Mouse (Mus musculus) myocyte (in vitro differentiated cells): ENCODE measurements around the gene Lman2. TPM values are rescaled to one million over a fixed set of nuclear protein-coding genes. Genes with fewer than 3 reads are reported as not detected.

Experiments
- H3K27me3 ChIP-seq: one replicate; pipeline ENCODE4 v1.6.1; 2011; ENCODE audit not compliant: control insufficient read depth, insufficient read depth, insufficient read length
- H3K36me3 ChIP-seq: one replicate; pipeline ENCODE4 v1.6.1; 2011; ENCODE audit not compliant: control insufficient read depth, insufficient read depth
- H3K4me2 ChIP-seq: one replicate; pipeline ENCODE4 v1.6.1; 2011; ENCODE audit warnings: low read depth, control low read depth
- H3K4me3 ChIP-seq: one replicate; pipeline ENCODE4 v1.5.1; 2011; ENCODE audit warnings: mild to moderate bottlenecking, control low read depth, moderate library complexity
- H3K79me2 ChIP-seq: one replicate; pipeline ENCODE4 v1.6.1; 2011; ENCODE audit not compliant: control insufficient read depth, insufficient read depth
- H3ac ChIP-seq: one replicate; pipeline ENCODE4 v1.6.1; 2011; ENCODE audit not compliant: control insufficient read depth, insufficient read length
- CEBPB ChIP-seq: IDR thresholded peaks from 2 replicates; pipeline ENCODE4 v1.6.1; 2011; ENCODE audit warnings: mild to moderate bottlenecking, moderate library complexity; ENCODE audit not compliant: poor library complexity, insufficient read depth, severe bottlenecking
- E2F4 ChIP-seq: IDR thresholded peaks from one replicate; pipeline ENCODE4 v1.6.1; 2011; ENCODE audit warnings: mild to moderate bottlenecking, control low read depth, moderate library complexity; ENCODE audit not compliant: insufficient read depth
- MAX ChIP-seq: IDR thresholded peaks from one replicate; pipeline ENCODE4 v1.6.1; 2011; ENCODE audit warnings: low read depth, mild to moderate bottlenecking, control low read depth
- MYOD1 ChIP-seq, 3 experiments: IDR thresholded peaks; one replicate each; pipeline ENCODE4 v1.6.1; 2011; ENCODE audit warnings: control low read depth in 2 of 3, low read depth in 2 of 3, mild to moderate bottlenecking in 2 of 3, moderate library complexity in 1 of 3; ENCODE audit not compliant: insufficient read length in 2 of 3, control insufficient read depth in 1 of 3
- MYOG ChIP-seq, 3 experiments: IDR thresholded peaks; one replicate each; pipeline ENCODE4 v1.6.1; 2011; ENCODE audit warnings: control low read depth in 2 of 3, low read depth in 2 of 3, mild to moderate bottlenecking in 2 of 3; ENCODE audit not compliant: insufficient read length in 2 of 3, control insufficient read depth in 1 of 3, insufficient read depth in 1 of 3
- POLR2A ChIP-seq: IDR thresholded peaks from one replicate; pipeline ENCODE4 v1.6.1; 2011; ENCODE audit warnings: low read depth, mild to moderate bottlenecking, control low read depth, moderate library complexity; ENCODE audit not compliant: insufficient read length
- POLR2AphosphoS2 ChIP-seq: IDR thresholded peaks from one replicate; pipeline ENCODE4 v1.6.1; 2011; ENCODE audit warnings: low read depth, control low read depth; ENCODE audit not compliant: insufficient read length
- REST ChIP-seq: IDR thresholded peaks from one replicate; pipeline ENCODE4 v1.6.1; 2011; ENCODE audit warnings: mild to moderate bottlenecking, control low read depth, moderate library complexity; ENCODE audit not compliant: insufficient read depth, insufficient read length
- SRF ChIP-seq: IDR thresholded peaks from one replicate; pipeline ENCODE4 v1.6.1; 2011; ENCODE audit warnings: low read depth; ENCODE audit not compliant: control insufficient read depth, insufficient read length
- TCF12 ChIP-seq: IDR thresholded peaks from one replicate; pipeline ENCODE4 v1.6.1; 2011; ENCODE audit warnings: mild to moderate bottlenecking, control low read depth; ENCODE audit not compliant: poor library complexity, insufficient read depth, severe bottlenecking
- TCF3 ChIP-seq: IDR thresholded peaks from one replicate; pipeline ENCODE4 v1.6.1; 2011; ENCODE audit warnings: low read depth, control low read depth; ENCODE audit not compliant: insufficient read length
- USF1 ChIP-seq: IDR thresholded peaks from one replicate; pipeline ENCODE4 v1.6.1; 2011; ENCODE audit warnings: low read depth, mild to moderate bottlenecking, control low read depth, moderate library complexity
- polyA plus RNA-seq: library from polyadenylated mRNA; unstranded; fragments of >200 nt; fragmentation: generic; extraction: Trizol; gene quantifications from one replicate; pipeline ENCODE4 v1.2.1, GENCODE M21; 2012; ENCODE audit warnings: missing spikeins

Gene Lman2
- polyA plus RNA-seq, 1 experiment = 84.7 TPM

- TF ChIP-seq POLR2A = no peak
- TF ChIP-seq E2F4 = no peak
- TF ChIP-seq POLR2AphosphoS2 = no peak
- TF ChIP-seq SRF = no peak
- TF ChIP-seq TCF12 = no peak
- TF ChIP-seq MAX = no peak
- no peak for TF ChIP-seq MYOG (IDR thresholded peaks at IDR 0.05; ENCODE audit: control insufficient read depth in 1 of 3, insufficient read depth in 1 of 3, insufficient read length in 2 of 3, low read depth in 2 of 3)
- peaks cover 29% of the 10 kb centered on the region for H3K27me3 ChIP-seq
- H3K4me3 ChIP-seq = no peak overlapping the region
- no peaks in the 10 kb centered on the region for H3K36me3 ChIP-seq
- no peak overlapping the region for H3K4me2 ChIP-seq
- H3K79me2 ChIP-seq = no peaks in the 10 kb centered on the region
- no peak overlapping the region for H3ac ChIP-seq
These were observed 43.3 kb upstream of the Lman2 start for GRCm38 (mm10) chr13:55405783-55406390.

- Histone ChIP-seq H3K27me3 (peaks cover 37% of the 10 kb centered on the region), H3K4me2 (no peak overlapping the region), H3K79me2 (no peaks in the 10 kb centered on the region), H3ac (no peak overlapping the region), H3K4me3 (no peak overlapping the region), H3K36me3 (no peaks in the 10 kb centered on the region)
- TF ChIP-seq E2F4 (no peak), CEBPB (peak; percentile 44; the same call in 1 of the 2 replicates)
These were observed 42.5 kb upstream of the Lman2 start for GRCm38 (mm10) chr13:55404853-55405782.

GRCm38 (mm10) chr13:55403935-55404852 is 41.6 kb upstream of the Lman2 start:
- Histone ChIP-seq H3K36me3 (no peaks in the 10 kb centered on the region), H3K4me2 (peak overlapping the region; percentile 9), H3ac (no peak overlapping the region), H3K79me2 (no peaks in the 10 kb centered on the region), H3K27me3 (peaks cover 46% of the 10 kb centered on the region), H3K4me3 (no peak overlapping the region)
- no peak for TF ChIP-seq CEBPB
- TF ChIP-seq USF1 = no peak
- TF ChIP-seq POLR2AphosphoS2 = no peak
- TF ChIP-seq TCF12 = no peak
- no peak for TF ChIP-seq POLR2A
- TF ChIP-seq TCF3 = no peak
- TF ChIP-seq MYOD1 (IDR thresholded peaks at IDR 0.05; ENCODE audit: control insufficient read depth in 1 of 3, insufficient read length in 2 of 3, low read depth in 2 of 3) = no peak
- TF ChIP-seq MYOG (IDR thresholded peaks at IDR 0.05; ENCODE audit: control insufficient read depth in 1 of 3, insufficient read depth in 1 of 3, insufficient read length in 2 of 3, low read depth in 2 of 3) = no peak
- TF ChIP-seq REST = no peak
- no peak for TF ChIP-seq E2F4
- no peak for TF ChIP-seq MAX
- TF ChIP-seq SRF = no peak

GRCm38 (mm10) chr13:55403266-55403665 is 40.7 kb upstream of the Lman2 start:
- Histone ChIP-seq H3K27me3 (peaks cover 42% of the 10 kb centered on the region), H3ac (no peak overlapping the region), H3K4me3 (no peak overlapping the region), H3K79me2 (no peaks in the 10 kb centered on the region), H3K36me3 (no peaks in the 10 kb centered on the region), H3K4me2 (no peak overlapping the region)
- TF ChIP-seq TCF12 = no peak
- no peak for TF ChIP-seq REST
- no peak for TF ChIP-seq USF1
- TF ChIP-seq MAX = no peak
- TF ChIP-seq SRF = no peak
- no peak for TF ChIP-seq MYOD1 (IDR thresholded peaks at IDR 0.05; ENCODE audit: control insufficient read depth in 1 of 3, insufficient read length in 2 of 3, low read depth in 2 of 3)
- no peak for TF ChIP-seq MYOG (IDR thresholded peaks at IDR 0.05; ENCODE audit: control insufficient read depth in 1 of 3, insufficient read depth in 1 of 3, insufficient read length in 2 of 3, low read depth in 2 of 3)
- TF ChIP-seq POLR2AphosphoS2 = no peak
- TF ChIP-seq E2F4 = no peak
- TF ChIP-seq CEBPB = no peak
- no peak for TF ChIP-seq POLR2A
- no peak for TF ChIP-seq TCF3
